Mouse (Mus musculus) layer of hippocampus, postnatal 25 days (tissue): ENCODE measurements around the gene 4930430F08Rik. TPM values are rescaled to one million over a fixed set of nuclear protein-coding genes. Genes with fewer than 3 reads are reported as not detected.
"Not testable (repeated sequence)": the region's sequence is repeated elsewhere in the genome, so short reads cannot be mapped to it uniquely, and the experiment has no call there.

Experiments
- DNase-seq, 2 experiments: peaks; one replicate each; pipeline ENCODE4 v3.0.0; 2022; ENCODE audit warnings: mixed read lengths in 2 of 2, low spot score in 1 of 2; ENCODE audit errors: extremely low spot score in 1 of 2
- total RNA-seq, 2 experiments: library from RNA; stranded (reverse); gene quantifications; 2 replicates each; pipeline ENCODE4 v1.2.3; 2021

The 4930430F08Rik gene
- 10 to 100 TPM; 18.0 to 29.4 TPM for total RNA-seq

GRCm38 (mm10) chr10:100590323-100590722, at the start of gene 4930430F08Rik, which contains the start of gene 1700017N19Rik:
Gene 4930430F08Rik (minus strand): TSS chr10:100590423.
Gene 1700017N19Rik (plus strand): TSS chr10:100590484.
- no peak for DNase-seq

- peak; percentile 17 to 71 for DNase-seq
Observed at GRCm38 (mm10) chr10:100629762-100630438, 39.7 kb upstream of the 4930430F08Rik start.

- DNase-seq, result no peak
Observed at GRCm38 (mm10) chr10:100622494-100622893, 32.3 kb upstream of the 4930430F08Rik start.

- no peak for DNase-seq
Observed at GRCm38 (mm10) chr10:100620040-100620439, 29.8 kb upstream of the 4930430F08Rik start.

GRCm38 (mm10) chr10:100619474-100619873, 29.3 kb upstream of the 4930430F08Rik start:
- DNase-seq, result no peak

- DNase-seq, result no peak
Observed at GRCm38 (mm10) chr10:100617233-100617903, 27.1 kb upstream of the 4930430F08Rik start.

- no peak for DNase-seq
Observed at GRCm38 (mm10) chr10:100604254-100604653, 14.0 kb upstream of the 4930430F08Rik start.

- DNase-seq, result no peak
Observed at GRCm38 (mm10) chr10:100603511-100603910, 13.3 kb upstream of the 4930430F08Rik start.

GRCm38 (mm10) chr10:100598339-100598738, 8.1 kb upstream of the 4930430F08Rik start:
- no peak for DNase-seq

- DNase-seq, result peak; percentile 68 to 86
Observed at GRCm38 (mm10) chr10:100588932-100589388, 1.3 kb downstream of the 4930430F08Rik start.

- DNase-seq, result no peak
Observed at GRCm38 (mm10) chr10:100588524-100588923, 1.7 kb downstream of the 4930430F08Rik start.

GRCm38 (mm10) chr10:100584178-100584577, 6.0 kb downstream of the 4930430F08Rik start:
- DNase-seq, result no peak

- DNase-seq, result no peak
Observed at GRCm38 (mm10) chr10:100575294-100575693, 14.9 kb downstream of the 4930430F08Rik start.

GRCm38 (mm10) chr10:100574505-100575149, 15.6 kb downstream of the 4930430F08Rik start:
- DNase-seq, result no peak

- DNase-seq, result no peak
Observed at GRCm38 (mm10) chr10:100571707-100572106, 18.5 kb downstream of the 4930430F08Rik start.

GRCm38 (mm10) chr10:100564112-100564511, 26.1 kb downstream of the 4930430F08Rik start:
- DNase-seq, result no peak

GRCm38 (mm10) chr10:100560194-100560883, 29.9 kb downstream of the 4930430F08Rik start:
- DNase-seq, result not testable (repeated sequence)

- no peak for DNase-seq
Observed at GRCm38 (mm10) chr10:100556566-100557175, 33.6 kb downstream of the 4930430F08Rik start.

- DNase-seq, result no peak
Observed at GRCm38 (mm10) chr10:100524499-100525390, 65.5 kb downstream of the 4930430F08Rik start.
